Mouse (Mus musculus) liver, postnatal 0 days (tissue): ENCODE data around the gene B9d1. TPM values are rescaled to one million over a fixed set of nuclear protein-coding genes. Genes with fewer than 3 reads are reported as not detected.

Source experiments
- ATAC-seq: fragments of 200-750 bp; cut with Nextera tagmentation; 2 replicates; pipeline ENCODE4 v1.8.0; 2017; ENCODE audit warnings: mild to moderate bottlenecking, moderate library complexity
- DNase-seq: peaks from one replicate; pipeline ENCODE4 v3.0.0-alpha.2; 2016
- H3K27ac ChIP-seq: fragments of 300-500 bp; sonication (generic); 2 replicates; pipeline ENCODE4 v1.5.1; 2014; ENCODE audit warnings: antibody characterized with exemption, moderate library complexity, mild to moderate bottlenecking, low read depth
- H3K27me3 ChIP-seq: fragments of 300-500 bp; sonication (generic); 2 replicates; pipeline ENCODE4 v1.6.1; 2014; ENCODE audit warnings: low read length, control low read depth, mixed read lengths; ENCODE audit not compliant: insufficient read depth
- H3K36me3 ChIP-seq: fragments of 300-500 bp; sonication (generic); replicated peaks from 2 replicates; pipeline ENCODE4 v1.6.1; 2014; ENCODE audit warnings: mild to moderate bottlenecking, control low read depth, low read length, moderate library complexity, mixed read lengths; ENCODE audit not compliant: insufficient read depth
- H3K4me1 ChIP-seq: fragments of 300-500 bp; sonication (generic); 2 replicates; pipeline ENCODE4 v1.6.1; 2014; ENCODE audit warnings: antibody characterized with exemption, mild to moderate bottlenecking, control low read depth; ENCODE audit not compliant: insufficient read depth
- H3K4me2 ChIP-seq: fragments of 300-500 bp; sonication (generic); 2 replicates; pipeline ENCODE4 v1.6.1; 2014; ENCODE audit warnings: low read depth, mild to moderate bottlenecking, low read length, moderate library complexity, mixed read lengths
- H3K4me3 ChIP-seq: fragments of 300-500 bp; sonication (generic); 2 replicates; pipeline ENCODE4 v1.5.1; 2014; ENCODE audit warnings: low read depth, low read length
- H3K9ac ChIP-seq: fragments of 300-500 bp; sonication (generic); replicated peaks from 2 replicates; pipeline ENCODE4 v1.6.1; 2014; ENCODE audit warnings: mild to moderate bottlenecking, moderate library complexity
- H3K9me3 ChIP-seq: fragments of 300-500 bp; sonication (generic); 2 replicates; pipeline ENCODE4 v1.6.1; 2016; ENCODE audit warnings: mild to moderate bottlenecking, control low read depth, low read length, mixed read lengths
- CTCF ChIP-seq: sonication (generic); IDR thresholded peaks from 2 replicates; pipeline ENCODE4 v1.5.1; 2016; ENCODE audit warnings: antibody characterized with exemption, low read depth
- EP300 ChIP-seq: IDR thresholded peaks from 2 replicates; pipeline ENCODE4 v1.6.1; 2016; ENCODE audit warnings: antibody characterized with exemption, low read depth, mild to moderate bottlenecking
- WGBS: fragments of 180-500 bp; shearing (Covaris S2); extraction: QIAGEN DNeasy Blood & Tissue Kit; methylation state at CpG from one replicate; pipeline ENCODE4 v1.1.7; 2014; ENCODE audit not compliant: insufficient replicate concordance; 5-methylcytosine and 5-hydroxymethylcytosine counted together
- polyA plus RNA-seq: library from polyadenylated mRNA; unstranded; fragments of >200 nt; fragmentation: Nextera tagmentation; extraction: Ambion mirVana; gene quantifications from 2 replicates; pipeline ENCODE4 v1.2.1, GENCODE M21; 2015

The B9d1 gene
- polyA plus RNA-seq, 1 experiment from 2014 or later, result 1.6 TPM

DNA sequence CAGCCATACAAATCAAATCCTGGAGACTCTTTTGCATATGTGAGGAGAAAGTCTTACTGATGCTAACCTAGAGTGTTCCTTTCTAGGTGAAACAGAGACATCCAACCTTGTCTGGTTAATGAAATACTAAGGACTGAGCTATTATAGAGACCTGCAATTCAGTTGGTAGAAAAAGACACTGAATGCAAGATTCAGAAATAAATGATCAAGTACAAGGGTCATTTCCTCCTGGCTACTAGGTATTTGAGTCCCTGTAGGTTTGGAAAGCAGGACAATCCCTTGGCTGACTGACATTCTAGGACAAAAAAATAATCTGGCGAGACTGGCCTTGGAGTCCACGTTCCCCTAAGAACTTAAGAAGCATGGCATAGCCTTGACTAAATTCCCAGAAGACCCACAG, 40.6 kb downstream of the B9d1 start:
- Histone ChIP-seq H3K36me3 (no peaks in the 10 kb centered on the region), H3K4me3 (no peak overlapping the region), H3K9ac (no peak overlapping the region), H3K9me3 (no peaks in the 10 kb centered on the region), H3K4me1 (peaks cover 2% of the 10 kb centered on the region; the same call in 1 of the 2 replicates), H3K27me3 (no peaks in the 10 kb centered on the region), H3K4me2 (no peak overlapping the region), H3K27ac (no peak overlapping the region)
- DNase-seq, result no peak
- TF ChIP-seq CTCF, result no peak
- TF ChIP-seq EP300, result no peak
- ATAC-seq, result no peak
- WGBS, result 75% methylated on average over 2 of the region's 2 CpGs

DNA sequence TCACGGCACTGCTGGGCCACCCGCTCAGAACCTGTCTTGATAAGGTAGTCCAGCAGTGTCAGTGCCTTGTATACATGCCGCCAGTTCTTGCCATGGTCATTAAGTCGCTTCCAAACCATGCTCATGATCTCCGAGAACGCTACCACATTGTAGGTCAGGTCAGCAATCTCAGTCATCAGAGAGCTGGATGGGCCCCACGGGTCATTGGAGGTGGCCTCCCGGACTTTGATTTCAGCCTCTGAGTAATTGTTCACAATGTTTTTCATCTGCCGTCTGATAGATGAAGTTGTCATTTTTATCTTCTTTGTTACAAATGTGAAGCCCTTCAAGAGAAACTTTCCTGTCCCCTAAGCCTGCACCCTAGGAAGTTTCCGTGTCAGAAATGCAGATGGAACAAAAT, 41.5 kb downstream of the B9d1 start:
- no peaks in the 10 kb centered on the region for H3K36me3 ChIP-seq
- no peak for DNase-seq
- H3K27ac ChIP-seq, result no peak overlapping the region
- no peak for TF ChIP-seq EP300
- no peak for TF ChIP-seq CTCF
- H3K4me1 ChIP-seq, result peaks cover 1% of the 10 kb centered on the region; the same call in 1 of the 2 replicates
- H3K4me2 ChIP-seq, result no peak overlapping the region
- no peak for ATAC-seq
- 69% methylated on average over 10 of the region's 10 CpGs for WGBS
- H3K9me3 ChIP-seq, result no peaks in the 10 kb centered on the region
- H3K4me3 ChIP-seq, result no peak overlapping the region
- H3K9ac ChIP-seq, result no peak overlapping the region
- no peaks in the 10 kb centered on the region for H3K27me3 ChIP-seq

- Histone ChIP-seq H3K36me3 (no peaks in the 10 kb centered on the region), H3K4me3 (no peak overlapping the region), H3K9me3 (no peaks in the 10 kb centered on the region), H3K4me2 (no peak overlapping the region), H3K27ac (no peak overlapping the region), H3K27me3 (no peaks in the 10 kb centered on the region), H3K9ac (no peak overlapping the region), H3K4me1 (no peaks in the 10 kb centered on the region)
- TF ChIP-seq EP300 (no peak), CTCF (no peak)
- DNase-seq, result no peak
- no peak for ATAC-seq
- WGBS, result 76% methylated on average over 4 of the region's 4 CpGs
Measured at GRCm38 (mm10) chr11:61547710-61548109, 42.8 kb downstream of the B9d1 start.

- no peak for TF ChIP-seq EP300
- TF ChIP-seq CTCF, result no peak
- Histone ChIP-seq H3K27ac (no peak overlapping the region), H3K4me2 (no peak overlapping the region), H3K9me3 (no peaks in the 10 kb centered on the region), H3K4me3 (no peak overlapping the region), H3K36me3 (no peaks in the 10 kb centered on the region), H3K4me1 (no peaks in the 10 kb centered on the region), H3K9ac (no peak overlapping the region), H3K27me3 (no peaks in the 10 kb centered on the region)
- DNase-seq (no peak), ATAC-seq (no peak)
Measured at GRCm38 (mm10) chr11:61550631-61551030, 45.7 kb downstream of the B9d1 start.

DNA sequence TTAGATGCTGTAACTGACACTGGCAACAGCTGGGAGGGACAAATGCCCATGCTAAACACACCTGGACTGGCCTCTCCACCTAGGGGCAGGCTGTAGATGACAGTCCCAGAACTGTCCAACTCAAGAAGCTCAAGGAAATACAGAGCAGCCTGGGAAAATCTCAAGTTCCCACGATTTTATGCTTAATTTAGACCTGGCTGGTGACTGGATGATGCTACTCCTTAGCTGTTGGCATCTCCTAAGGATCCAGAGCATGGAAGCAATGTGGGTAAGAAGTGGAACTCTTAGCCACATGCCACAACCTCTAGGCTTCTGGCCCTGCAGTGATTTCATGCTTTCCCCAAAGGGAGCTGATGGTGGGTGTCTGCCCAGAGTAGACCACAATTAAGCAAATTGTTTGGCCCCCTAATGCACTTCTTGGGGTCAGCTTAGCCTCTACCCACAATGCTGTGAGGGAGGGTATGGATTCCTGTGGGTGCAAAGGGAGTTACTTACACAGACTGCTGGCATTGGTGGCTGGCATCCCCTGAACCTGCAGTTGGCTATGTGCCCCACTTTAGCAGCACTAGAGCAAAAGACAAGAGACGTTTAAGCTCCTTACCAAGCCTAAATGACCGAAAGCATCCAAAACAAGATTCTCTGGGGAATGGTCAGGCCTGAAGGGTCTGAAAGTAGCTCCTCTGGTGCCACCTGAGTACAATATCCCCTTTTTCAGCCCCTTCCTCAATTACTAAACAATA, 48.2 kb downstream of the B9d1 start:
- TF ChIP-seq CTCF (no peak), EP300 (no peak)
- 71% methylated on average over 3 of the region's 3 CpGs for WGBS
- no peaks in the 10 kb centered on the region for H3K4me1 ChIP-seq
- H3K36me3 ChIP-seq, result no peaks in the 10 kb centered on the region
- H3K27me3 ChIP-seq, result no peaks in the 10 kb centered on the region
- no peak overlapping the region for H3K4me3 ChIP-seq
- no peak overlapping the region for H3K27ac ChIP-seq
- H3K9ac ChIP-seq, result no peak overlapping the region
- no peak overlapping the region for H3K4me2 ChIP-seq
- no peaks in the 10 kb centered on the region for H3K9me3 ChIP-seq
- no peak for ATAC-seq
- DNase-seq, result no peak

- TF ChIP-seq EP300 (no peak), CTCF (no peak)
- no peak overlapping the region for H3K4me3 ChIP-seq
- no peaks in the 10 kb centered on the region for H3K9me3 ChIP-seq
- H3K27me3 ChIP-seq, result no peaks in the 10 kb centered on the region
- ATAC-seq, result no peak
- H3K36me3 ChIP-seq, result no peaks in the 10 kb centered on the region
- DNase-seq, result no peak
- H3K4me1 ChIP-seq, result peaks cover 11% of the 10 kb centered on the region
- H3K9ac ChIP-seq, result no peak overlapping the region
- no peak overlapping the region for H3K27ac ChIP-seq
- no peak overlapping the region for H3K4me2 ChIP-seq
- 62% methylated on average over 5 of the region's 5 CpGs for WGBS
Measured at GRCm38 (mm10) chr11:61559572-61559971, 54.6 kb downstream of the B9d1 start.

DNA sequence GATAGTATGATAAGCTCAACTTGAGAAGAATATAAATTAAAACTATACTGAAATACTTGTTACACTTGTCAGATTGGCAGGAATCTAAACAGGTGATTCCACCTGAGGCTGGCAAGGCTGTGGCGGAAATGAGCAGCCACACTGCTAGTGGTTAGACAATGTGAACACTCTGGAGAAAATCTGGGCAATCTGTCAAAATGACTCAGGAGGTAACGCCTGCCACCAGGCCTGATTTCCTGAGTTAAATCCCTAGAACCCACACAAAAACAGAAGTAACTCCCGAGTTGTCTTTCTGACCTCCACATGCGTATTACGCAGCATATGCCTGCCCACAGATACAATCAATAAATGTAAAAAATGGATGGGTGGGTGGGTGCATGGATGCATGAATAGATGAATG, 57.5 kb downstream of the B9d1 start:
- 31% methylated on average over 5 of the region's 5 CpGs for WGBS
- no peak for ATAC-seq
- peaks cover 11% of the 10 kb centered on the region for H3K4me1 ChIP-seq
- H3K36me3 ChIP-seq, result no peaks in the 10 kb centered on the region
- TF ChIP-seq EP300 (no peak), CTCF (no peak)
- DNase-seq, result no peak
- no peaks in the 10 kb centered on the region for H3K27me3 ChIP-seq
- H3K9ac ChIP-seq, result no peak overlapping the region
- H3K4me3 ChIP-seq, result no peak overlapping the region
- H3K27ac ChIP-seq, result no peak overlapping the region
- H3K9me3 ChIP-seq, result no peaks in the 10 kb centered on the region
- no peak overlapping the region for H3K4me2 ChIP-seq

Other genes starting within 250 kb of the B9d1 start
- 89.8 and 93.3 TPM in 2 replicates for gene Aldh3a2, start 237.7 kb upstream of the B9d1 start, polyA plus RNA-seq
- gene Slc47a2, start 162.3 kb upstream of the B9d1 start, polyA plus RNA-seq, result not detected in 2 replicates
- 27.5 and 30.2 TPM in 2 replicates for gene Slc47a1, start 126.8 kb upstream of the B9d1 start, polyA plus RNA-seq
- gene Rnf112, start 51.0 kb upstream of the B9d1 start, polyA plus RNA-seq, result 0.04 and 0.06 TPM in 2 replicates
- gene Mfap4, start 19.7 kb upstream of the B9d1 start, polyA plus RNA-seq, result 4.9 TPM in 2 replicates
- gene Mapk7, start 10.7 kb upstream of the B9d1 start, polyA plus RNA-seq, result 4.8 and 5.6 TPM in 2 replicates
- gene Epn2, start 74.5 kb downstream of the B9d1 start, polyA plus RNA-seq, result 3.1 and 3.7 TPM in 2 replicates
- gene Grap, start 148.1 kb downstream of the B9d1 start, polyA plus RNA-seq, result 6.3 and 6.7 TPM in 2 replicates
- 2.2 and 2.4 TPM in 2 replicates for gene Fam83g, start 178.9 kb downstream of the B9d1 start, polyA plus RNA-seq
- gene Slc5a10, start 215.7 kb downstream of the B9d1 start, polyA plus RNA-seq, result not detected in 2 replicates